Mouse (Mus musculus): ENCODE results near the gene Myl9. TPM values are rescaled to one million over a fixed set of nuclear protein-coding genes. Genes with fewer than 3 reads are reported as not detected.

Myl9 gene
- total and polyA plus RNA-seq, 3 experiments, result 1.2 to 1.3 TPM; not detected in 1

DNA sequence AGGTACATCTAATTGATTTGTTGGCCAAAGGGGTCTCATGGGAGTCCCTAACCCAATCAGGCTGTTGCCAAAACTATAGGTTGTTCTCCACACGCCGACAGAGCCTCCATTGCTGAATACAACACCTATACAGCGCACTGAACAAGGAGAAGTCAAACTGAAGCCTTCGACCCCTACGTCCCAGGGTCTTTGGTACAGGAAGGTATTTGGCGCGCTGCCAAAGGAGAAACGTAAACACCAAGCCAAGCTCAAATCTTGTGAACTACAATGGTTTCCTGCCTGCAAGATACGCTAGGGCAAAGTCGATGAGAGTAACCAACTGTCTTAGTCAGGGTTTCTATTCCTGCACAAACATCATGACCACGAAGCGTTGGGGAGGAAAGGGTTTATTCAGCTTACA is 5.9 kb upstream of the Myl9 start:
- TF ChIP-seq JUND (IDR thresholded peaks at IDR 0.05; ENCODE audit: low read depth, low read length) (no peak), MXI1 (IDR thresholded peaks at IDR 0.05; ENCODE audit: low read depth, low read length) (no peak), E2F4 (IDR thresholded peaks at IDR 0.05; ENCODE audit: borderline replicate concordance, low read depth, low read length) (no peak), TAL1 (IDR thresholded peaks at IDR 0.05; ENCODE audit: low read length) (no peak), MEF2A (IDR thresholded peaks at IDR 0.05; ENCODE audit: extremely low read depth, insufficient replicate concordance, low read depth, low read length, poor library complexity, severe bottlenecking) (no peak), ZNF384 (IDR thresholded peaks at IDR 0.05; ENCODE audit: low read depth, low read length) (no peak), ETS1 (IDR thresholded peaks at IDR 0.05; ENCODE audit: low read depth, low read length) (no peak), ZC3H11A (IDR thresholded peaks at IDR 0.05; ENCODE audit: low read depth, low read length) (no peak), NRF1 (IDR thresholded peaks at IDR 0.05; ENCODE audit: insufficient read depth, low read depth, low read length, poor library complexity, severe bottlenecking) (no peak), MYB (IDR thresholded peaks at IDR 0.05; ENCODE audit: low read depth, low read length) (no peak), KAT2A (conservative IDR thresholded peaks at IDR 0.05; ENCODE audit: low read depth, low read length) (no peak), EP300 (IDR thresholded peaks at IDR 0.05; ENCODE audit: low read depth in 1 of 2, low read length in 2 of 2) (no peak), GATA1 (IDR thresholded peaks at IDR 0.05; ENCODE audit: low read depth, low read length) (no peak), MAX (IDR thresholded peaks at IDR 0.05; ENCODE audit: low read length) (no peak), BHLHE40 (IDR thresholded peaks at IDR 0.05; ENCODE audit: borderline replicate concordance, low read depth, low read length) (no peak), POLR2AphosphoS2 (IDR thresholded peaks at IDR 0.05; ENCODE audit: low read length) (no peak), USF1 (IDR thresholded peaks at IDR 0.05; ENCODE audit: low read depth, low read length) (no peak), ZMIZ1 (IDR thresholded peaks at IDR 0.05; ENCODE audit: low read depth, low read length) (no peak)
- Histone ChIP-seq H3K4me3 (ENCODE audit: control insufficient read depth in 1 of 2, insufficient read depth in 1 of 2, low read depth in 2 of 2, low read length in 2 of 2) (no peak overlapping the region), H3K9me3 (replicated peaks; ENCODE audit: insufficient read depth, low read length) (no peaks in the 10 kb centered on the region), H3K36me3 (ENCODE audit: control insufficient read depth in 1 of 2, insufficient read depth in 2 of 2, low read length in 2 of 2) (peaks cover 0 to 8% of the 10 kb centered on the region in 2 experiments; a peak in 2 of 4 replicates), H3K9ac (ENCODE audit: control insufficient read depth, low read depth, low read length, poor library complexity, severe bottlenecking) (no peak overlapping the region), H3K27ac (ENCODE audit: control insufficient read depth, low read depth, low read length) (no peak overlapping the region), H3K79me2 (ENCODE audit: control insufficient read depth, insufficient read depth, low read length, poor library complexity) (no peaks in the 10 kb centered on the region), H3K27me3 (ENCODE audit: control insufficient read depth in 1 of 2, insufficient read depth in 2 of 2, low read length in 2 of 2) (no peaks in the 10 kb centered on the region), H3K4me1 (ENCODE audit: control insufficient read depth in 1 of 2, insufficient read depth in 2 of 2, low read length in 2 of 2) (peaks cover 11 to 26% of the 10 kb centered on the region in 2 experiments)
- DNase-seq (ENCODE audit: low read depth, low spot score), result no peak

DNA sequence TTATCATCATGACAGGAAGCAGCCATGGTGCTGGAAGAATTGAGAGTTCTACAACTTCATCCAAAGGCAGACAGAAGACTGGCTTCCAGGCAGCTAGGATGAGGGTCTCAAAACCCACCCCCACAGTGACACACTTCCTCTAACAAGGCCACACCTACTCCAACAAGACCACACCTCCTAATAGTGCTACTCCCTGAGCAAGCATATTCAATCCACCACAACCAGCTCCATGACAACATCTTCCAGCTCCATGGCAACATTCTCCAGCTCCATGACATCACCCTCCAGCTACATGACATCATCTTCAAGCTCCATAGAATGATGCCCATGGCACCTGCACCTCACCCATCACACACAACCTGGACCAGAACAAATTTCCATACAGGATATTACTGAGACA is 1.8 kb upstream of the Myl9 start:
- no peak for DNase-seq (ENCODE audit: low read depth, low spot score)
- Histone ChIP-seq H3K27me3 (ENCODE audit: control insufficient read depth in 1 of 2, insufficient read depth in 2 of 2, low read length in 2 of 2) (no peaks in the 10 kb centered on the region), H3K79me2 (ENCODE audit: control insufficient read depth, insufficient read depth, low read length, poor library complexity) (no peaks in the 10 kb centered on the region), H3K4me1 (ENCODE audit: control insufficient read depth in 1 of 2, insufficient read depth in 2 of 2, low read length in 2 of 2) (peaks cover 0 to 9% of the 10 kb centered on the region in 2 experiments; a peak in 3 of 4 replicates), H3K9ac (ENCODE audit: control insufficient read depth, low read depth, low read length, poor library complexity, severe bottlenecking) (no peak overlapping the region), H3K27ac (ENCODE audit: control insufficient read depth, low read depth, low read length) (no peak overlapping the region), H3K9me3 (replicated peaks; ENCODE audit: insufficient read depth, low read length) (no peaks in the 10 kb centered on the region), H3K4me3 (ENCODE audit: control insufficient read depth in 1 of 2, insufficient read depth in 1 of 2, low read depth in 2 of 2, low read length in 2 of 2) (no peak overlapping the region), H3K36me3 (ENCODE audit: control insufficient read depth in 1 of 2, insufficient read depth in 2 of 2, low read length in 2 of 2) (peaks cover 0 to 4% of the 10 kb centered on the region in 2 experiments; a peak in 2 of 4 replicates)
- TF ChIP-seq RCOR1 (IDR thresholded peaks at IDR 0.05; ENCODE audit: low read depth, low read length), result no peak
- TF ChIP-seq MAFK (IDR thresholded peaks at IDR 0.05; ENCODE audit: borderline replicate concordance, low read depth, low read length), result no peak
